Mouse (Mus musculus) thymus, adult 18-20 months (tissue): Measurements from ENCODE around the gene Snx4.

Experiments used
- DNase-seq, 2 experiments: peaks; one replicate each; pipeline ENCODE4 v3.0.0; 2022; ENCODE audit warnings: mixed read lengths in 2 of 2

Gene Snx4

DNA sequence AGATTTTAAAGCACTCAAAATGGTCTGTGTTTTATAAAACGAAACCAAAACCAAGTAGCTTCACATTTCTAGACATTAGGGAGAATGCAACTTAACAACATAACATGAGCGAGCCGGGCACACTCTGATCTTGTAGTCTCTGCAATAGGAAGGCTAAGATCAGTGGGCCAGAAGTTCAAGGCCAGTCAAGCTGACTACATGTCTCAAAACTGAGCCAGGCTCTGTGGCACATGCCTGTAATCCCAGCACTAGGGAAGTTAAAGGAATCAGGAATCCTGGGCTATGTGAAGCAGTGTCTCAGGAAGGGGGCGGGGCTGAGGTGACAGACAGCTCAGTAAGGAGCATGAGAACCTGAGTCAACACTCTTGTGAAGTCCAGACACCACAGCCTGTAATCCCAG, 93.6 kb downstream of the Snx4 start:
- peak in 1 of 2 experiments; percentile 38 for DNase-seq

DNA sequence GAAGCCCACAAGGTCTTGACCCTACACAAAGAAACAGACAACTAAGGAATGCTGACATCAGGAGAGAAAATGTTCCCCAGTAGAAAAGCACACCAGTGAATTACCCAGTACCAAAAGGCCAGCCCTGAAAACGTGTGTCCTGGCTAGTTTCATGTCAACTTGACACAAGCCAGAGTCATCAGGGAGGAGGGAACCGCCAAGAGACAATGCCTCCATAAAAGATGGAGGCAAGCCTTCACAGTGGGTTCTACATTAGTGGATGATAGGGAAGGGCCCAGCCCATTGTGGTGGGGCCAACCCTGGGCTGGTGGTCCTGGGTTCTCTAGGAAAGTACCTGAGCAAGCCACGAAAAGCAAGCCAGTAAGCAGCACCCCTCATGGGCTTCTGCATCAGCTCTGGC, 95.1 kb downstream of the Snx4 start:
- DNase-seq = no peak

DNA sequence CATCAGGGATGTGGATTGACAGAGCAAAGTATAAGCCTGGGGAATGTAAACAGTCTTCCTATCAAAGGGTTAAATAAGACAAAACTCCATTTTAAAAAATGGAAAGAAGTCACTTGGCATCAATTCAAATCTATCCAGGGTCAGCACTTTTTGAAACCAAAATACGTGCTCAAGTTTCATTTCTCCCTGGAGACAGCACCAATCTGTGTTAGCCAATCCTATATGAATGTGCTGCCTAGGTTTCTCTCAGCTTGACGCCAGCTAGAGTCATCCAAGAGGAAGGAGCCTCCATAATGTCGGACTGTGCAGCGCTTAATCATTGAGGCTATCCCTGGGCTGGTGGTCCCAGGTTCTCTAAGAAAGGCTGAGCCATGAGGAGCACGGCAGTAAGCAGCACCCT, 95.9 kb downstream of the Snx4 start:
- DNase-seq = no peak
